In genomic region chr2:162948221-162948620, GRCm38 (mm10) we compare ENCODE assay signal across 9 mouse cellular contexts. TPM values are rescaled to one million over a fixed set of nuclear protein-coding genes. Genes with fewer than 3 reads are reported as not detected.
DNase-seq lines count a peak whose midpoint lies in the region; ATAC-seq and TF ChIP-seq lines count a peak whose summit lies in the region.
"Had no signal": no experiment of that assay in that cellular context is flagged by ENCODE, and none has a peak within 500 bp of the region (broad histone marks: within the 10 kb centered on the region; RNA-seq: fewer than 3 reads in every experiment).

No protein-coding gene starts in this region.

- peaks cover 7% of the 10 kb centered on the region; the same call in 1 of the 2 replicates for H3K27me3 ChIP-seq in kidney, embryonic 14.5 days (ENCODE audit: control insufficient read depth, insufficient read depth, low read length)
- peaks cover 20% of the 10 kb centered on the region for H3K27me3 ChIP-seq in embryonic facial prominence, embryonic 13.5 days
- peaks cover 8% of the 10 kb centered on the region for H3K27me3 ChIP-seq in intestine, embryonic 15.5 days (replicated peaks)
- H3K27me3 ChIP-seq in midbrain, postnatal 0 days (ENCODE audit: insufficient read depth, low read length): no peaks in the 10 kb centered on the region
- H3K27me3 ChIP-seq: Patski had no signal

- 64% methylated on average over 14 of the region's 14 CpGs for WGBS in kidney, embryonic 14.5 days
- 58% methylated on average over 14 of the region's 14 CpGs for WGBS in embryonic facial prominence, embryonic 13.5 days
- WGBS in intestine, embryonic 15.5 days: 63% methylated on average over 14 of the region's 14 CpGs
- 63% methylated on average over 14 of the region's 14 CpGs for WGBS in midbrain, postnatal 0 days

- no peaks in the 10 kb centered on the region for H3K9me3 ChIP-seq in kidney, embryonic 14.5 days (ENCODE audit: control insufficient read depth, low read length)
- H3K9me3 ChIP-seq in embryonic facial prominence, embryonic 13.5 days: no peaks in the 10 kb centered on the region
- H3K9me3 ChIP-seq in intestine, embryonic 15.5 days: no peaks in the 10 kb centered on the region
- no peaks in the 10 kb centered on the region for H3K9me3 ChIP-seq in midbrain, postnatal 0 days (ENCODE audit: low read length)

- no peak for DNase-seq in kidney, postnatal 25 days
- no peak for DNase-seq in midbrain, postnatal 0 days (ENCODE audit: low spot score)
- DNase-seq in thymus, postnatal 4 days: no peak
- DNase-seq in gastrocnemius, adult 8-10 months (ENCODE audit: low spot score in 2 of 2): no peak
- no peak for DNase-seq in lung, postnatal 25 days (ENCODE audit: low spot score)

- peak overlapping the region; percentile 22 for H3K4me3 ChIP-seq in kidney, embryonic 14.5 days (ENCODE audit: low read length)
- peak overlapping the region; percentile 28 for H3K4me3 ChIP-seq in embryonic facial prominence, embryonic 13.5 days
- peak overlapping the region; percentile 19 for H3K4me3 ChIP-seq in intestine, embryonic 15.5 days (replicated peaks)
- H3K4me3 ChIP-seq in midbrain, postnatal 0 days (ENCODE audit: low read depth, low read length): peak overlapping the region; percentile 8; the same call in 1 of the 2 replicates

- H3K9ac ChIP-seq in kidney, embryonic 14.5 days (ENCODE audit: low read depth, low read length): no peak overlapping the region
- no peak overlapping the region for H3K9ac ChIP-seq in embryonic facial prominence, embryonic 13.5 days
- H3K9ac ChIP-seq in intestine, embryonic 15.5 days: no peak overlapping the region
- no peak overlapping the region for H3K9ac ChIP-seq in midbrain, postnatal 0 days (replicated peaks; ENCODE audit: low read length, poor library complexity, severe bottlenecking)

- no peaks in the 10 kb centered on the region for H3K36me3 ChIP-seq in kidney, embryonic 14.5 days (ENCODE audit: control insufficient read depth, insufficient read depth, low read length)
- no peaks in the 10 kb centered on the region for H3K36me3 ChIP-seq in embryonic facial prominence, embryonic 13.5 days
- H3K36me3 ChIP-seq in intestine, embryonic 15.5 days: no peaks in the 10 kb centered on the region
- H3K36me3 ChIP-seq in midbrain, postnatal 0 days (ENCODE audit: insufficient read depth, low read length): 0 out of 2 replicates have a peak, but pooled peaks cover under 1% of the 10 kb centered on the region

- no peaks in the 10 kb centered on the region for H3K4me1 ChIP-seq in kidney, embryonic 14.5 days (ENCODE audit: control insufficient read depth, insufficient read depth, low read length)
- H3K4me1 ChIP-seq in embryonic facial prominence, embryonic 13.5 days: peaks cover 7% of the 10 kb centered on the region
- peaks cover 4% of the 10 kb centered on the region; the same call in 1 of the 2 replicates for H3K4me1 ChIP-seq in intestine, embryonic 15.5 days (replicated peaks)
- peaks cover 9% of the 10 kb centered on the region for H3K4me1 ChIP-seq in midbrain, postnatal 0 days (ENCODE audit: insufficient read depth, low read length)

- TF ChIP-seq CTCF in midbrain, postnatal 0 days (IDR thresholded peaks at IDR 0.05): no peak

- peak overlapping the region; percentile 31 for H3K4me2 ChIP-seq in kidney, embryonic 14.5 days (replicated peaks; ENCODE audit: low read depth, low read length)
- H3K4me2 ChIP-seq in embryonic facial prominence, embryonic 13.5 days: peak overlapping the region; percentile 56
- peak overlapping the region; percentile 57 for H3K4me2 ChIP-seq in intestine, embryonic 15.5 days (replicated peaks)
- peak overlapping the region; percentile 36 for H3K4me2 ChIP-seq in midbrain, postnatal 0 days (ENCODE audit: low read depth, low read length, poor library complexity, severe bottlenecking)

- H3K27ac ChIP-seq in kidney, embryonic 14.5 days (ENCODE audit: low read depth, low read length): no peak overlapping the region
- H3K27ac ChIP-seq in embryonic facial prominence, embryonic 13.5 days: no peak overlapping the region
- H3K27ac ChIP-seq in intestine, embryonic 15.5 days: no peak overlapping the region
- no peak overlapping the region for H3K27ac ChIP-seq in midbrain, postnatal 0 days (ENCODE audit: low read depth, low read length)

- ATAC-seq in kidney, embryonic 14.5 days (ENCODE audit: low FRiP score, low TSS enrichment): 0 out of 2 replicates have a peak, but pooled peaks have one; percentile 33
- no peak for ATAC-seq in embryonic facial prominence, embryonic 13.5 days (ENCODE audit: insufficient number of reproducible peaks, insufficient read depth, low FRiP score, low TSS enrichment, low read depth)
- no peak for ATAC-seq in intestine, embryonic 15.5 days
- no peak for ATAC-seq in midbrain, postnatal 0 days (ENCODE audit: low FRiP score)
- ATAC-seq: Patski had no signal

RNA-seq across cellular contexts. Expression of gene L3mbtl1, which starts 4.9 kb away (rescaled TPM):
- polyA plus RNA-seq in kidney, embryonic 14.5 days (2014; fragmentation: Nextera tagmentation; extraction: Ambion mirVana): 0.07 TPM in 1 of 2 replicates, not detected in the other
- polyA plus RNA-seq in embryonic facial prominence, embryonic 13.5 days (2015; fragmentation: Nextera tagmentation; extraction: Ambion mirVana): 0.13 TPM in 1 of 2 replicates, not detected in the other
- polyA plus RNA-seq in intestine, embryonic 15.5 days (2015; fragmentation: Nextera tagmentation; extraction: Ambion mirVana): 0.11 and 0.18 TPM in 2 replicates
- total RNA-seq in midbrain, postnatal 0 days (2014; rRNA removed): 16.9 and 21.1 TPM in 2 replicates
- polyA plus RNA-seq in midbrain, postnatal 0 days (2015; fragmentation: Nextera tagmentation; extraction: Ambion mirVana): 10.2 and 11.9 TPM in 2 replicates
- total RNA-seq in gastrocnemius, adult 8-10 months (2022): not detected

RNA-seq across cellular contexts. Expression of gene Srsf6, which starts 16.9 kb away (rescaled TPM):
- polyA plus RNA-seq in kidney, embryonic 14.5 days (2014; fragmentation: Nextera tagmentation; extraction: Ambion mirVana): 215 and 243 TPM in 2 replicates
- polyA plus RNA-seq in embryonic facial prominence, embryonic 13.5 days (2015; fragmentation: Nextera tagmentation; extraction: Ambion mirVana): 237 and 254 TPM in 2 replicates
- polyA plus RNA-seq in intestine, embryonic 15.5 days (2015; fragmentation: Nextera tagmentation; extraction: Ambion mirVana): 184 and 196 TPM in 2 replicates
- total RNA-seq in midbrain, postnatal 0 days (2014; rRNA removed): 101 and 138 TPM in 2 replicates
- polyA plus RNA-seq in midbrain, postnatal 0 days (2015; fragmentation: Nextera tagmentation; extraction: Ambion mirVana): 134 and 135 TPM in 2 replicates
- 10 to 100 TPM; 29.8 to 41.1 (median 32.9) TPM for total RNA-seq in gastrocnemius, adult 8-10 months (2022)

RNA-seq across cellular contexts. Expression of gene Sgk2, which starts 38.9 kb away (rescaled TPM):
- polyA plus RNA-seq in kidney, embryonic 14.5 days (2014; fragmentation: Nextera tagmentation; extraction: Ambion mirVana): 0.97 and 2.5 TPM in 2 replicates
- 0.10 TPM in 1 of 2 replicates, not detected in the other for polyA plus RNA-seq in embryonic facial prominence, embryonic 13.5 days (2015; fragmentation: Nextera tagmentation; extraction: Ambion mirVana)
- polyA plus RNA-seq in intestine, embryonic 15.5 days (2015; fragmentation: Nextera tagmentation; extraction: Ambion mirVana): 0.85 and 1.2 TPM in 2 replicates
- total RNA-seq in midbrain, postnatal 0 days (2014; rRNA removed): 0.14 TPM in 1 of 2 replicates, not detected in the other
- polyA plus RNA-seq in midbrain, postnatal 0 days (2015; fragmentation: Nextera tagmentation; extraction: Ambion mirVana): not detected in 2 replicates
- total RNA-seq in gastrocnemius, adult 8-10 months (2022): not detected
